Mouse (Mus musculus): ENCODE results near the gene Lats1.

- TF ChIP-seq CTCF (IDR thresholded peaks at IDR 0.05; ENCODE audit: low read depth) (no peak), EP300 (IDR thresholded peaks at IDR 0.05; ENCODE audit: low read depth) (no peak)
Observed at GRCm38 (mm10) chr10:7702586-7702985, 21.6 kb downstream of the Lats1 start.

Measured in liver, postnatal 0 days (tissue).